Mouse (Mus musculus) lung, postnatal 14 days (tissue): ENCODE data around the gene Abca17.
A peak's percentile ranks its signal among the peaks of the same experiment; 100 is the strongest.

Source experiments
- DNase-seq: peaks from one replicate; pipeline ENCODE4 v3.0.0; 2021

Gene Abca17

GRCm38 (mm10) chr17:24227941-24228340, 122.9 kb downstream of the Abca17 start:
- DNase-seq: no peak

GRCm38 (mm10) chr17:24226721-24227120, 124.1 kb downstream of the Abca17 start:
- no peak for DNase-seq

- no peak for DNase-seq
Measured at GRCm38 (mm10) chr17:24225851-24226250, 125.0 kb downstream of the Abca17 start.

- no peak for DNase-seq
Measured at GRCm38 (mm10) chr17:24224741-24225140, 126.1 kb downstream of the Abca17 start.

- no peak for DNase-seq
Measured at GRCm38 (mm10) chr17:24223513-24223912, 127.4 kb downstream of the Abca17 start.

GRCm38 (mm10) chr17:24222653-24223052, 128.2 kb downstream of the Abca17 start:
- no peak for DNase-seq

- peak; percentile 94 for DNase-seq
Measured at GRCm38 (mm10) chr17:24220435-24221411, 130.1 kb downstream of the Abca17 start, which contains the start of gene Tedc2. Gene Tedc2 (minus strand): TSS chr17:24220851.

GRCm38 (mm10) chr17:24216836-24217235, 134.0 kb downstream of the Abca17 start:
- no peak for DNase-seq
